Mouse (Mus musculus): ENCODE measurements around the gene Vangl1.

Vangl1 gene

DNA sequence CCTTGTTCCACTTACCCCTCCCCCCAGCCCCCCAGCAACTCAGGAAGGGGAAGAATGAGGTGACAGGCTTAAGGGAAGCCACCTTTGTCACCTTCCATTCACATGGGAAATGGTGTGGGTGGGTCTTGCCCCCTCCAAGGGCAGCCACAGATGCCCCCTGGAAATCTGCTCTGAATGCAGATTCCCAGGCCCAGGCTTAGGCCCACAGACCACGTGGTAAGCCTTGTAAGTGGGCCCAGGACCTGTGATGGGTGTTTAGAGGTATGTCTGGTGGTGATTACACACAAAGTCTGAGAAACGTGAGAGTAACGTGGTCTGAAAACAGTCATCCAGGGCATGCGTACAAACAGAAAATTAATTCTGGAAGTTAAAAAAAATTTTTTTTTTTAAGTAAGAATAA lies 39.6 kb downstream of the Vangl1 start:
- TF ChIP-seq GATA4 (IDR thresholded peaks at IDR 0.05; ENCODE audit: insufficient replicate concordance, low read length), result no peak

GRCm38 (mm10) chr3:102159423-102160325 lies 44.8 kb downstream of the Vangl1 start:
- no peak for TF ChIP-seq GATA4 (IDR thresholded peaks at IDR 0.05; ENCODE audit: insufficient replicate concordance, low read length)

- no peak for TF ChIP-seq GATA4 (IDR thresholded peaks at IDR 0.05; ENCODE audit: insufficient replicate concordance, low read length)
Measured at GRCm38 (mm10) chr3:102158759-102159422, 45.6 kb downstream of the Vangl1 start.

DNA sequence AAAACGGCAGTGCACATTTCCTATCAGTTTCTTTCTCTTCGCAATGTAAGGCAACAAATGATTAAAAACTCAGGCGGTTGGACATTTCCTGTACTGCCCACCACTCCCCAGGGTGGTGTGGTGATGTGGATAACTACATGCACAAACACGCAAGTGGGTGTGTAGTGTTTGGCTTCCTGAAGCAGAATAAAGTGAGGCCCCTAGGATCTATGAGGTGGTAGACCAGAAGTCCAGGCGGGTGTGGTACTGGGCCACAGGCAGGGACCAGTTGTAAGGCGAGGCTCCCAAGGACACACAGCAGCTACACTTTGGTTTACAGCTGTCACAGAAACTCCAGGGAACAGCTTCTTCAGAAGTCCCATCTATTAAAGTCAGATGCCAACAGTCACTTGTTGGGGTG lies 46.8 kb downstream of the Vangl1 start:
- no peak for TF ChIP-seq GATA4 (IDR thresholded peaks at IDR 0.05; ENCODE audit: insufficient replicate concordance, low read length)

DNA sequence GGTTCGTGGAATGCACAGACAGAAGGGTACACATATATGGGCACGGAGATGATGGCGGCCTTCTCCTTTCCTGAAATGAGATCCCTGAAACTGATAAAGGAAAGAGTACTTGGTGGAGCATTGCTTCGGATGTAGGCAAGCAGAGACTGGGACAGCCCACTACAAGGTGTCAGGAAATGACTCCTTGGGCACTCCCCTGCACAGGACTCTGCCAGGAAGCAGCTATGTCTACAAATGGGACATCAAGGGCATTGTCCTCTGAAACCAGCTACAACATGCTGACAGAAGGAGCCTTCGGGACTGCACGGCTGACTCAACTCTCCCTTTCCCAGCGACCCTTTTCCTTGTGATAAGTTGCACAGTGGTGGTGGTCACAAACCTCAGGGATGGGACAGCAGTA lies 47.8 kb downstream of the Vangl1 start:
- TF ChIP-seq GATA4 (IDR thresholded peaks at IDR 0.05; ENCODE audit: insufficient replicate concordance, low read length), result no peak

GRCm38 (mm10) chr3:102154107-102154506 lies 50.4 kb downstream of the Vangl1 start:
- TF ChIP-seq GATA4 (IDR thresholded peaks at IDR 0.05; ENCODE audit: insufficient replicate concordance, low read length), result no peak

DNA sequence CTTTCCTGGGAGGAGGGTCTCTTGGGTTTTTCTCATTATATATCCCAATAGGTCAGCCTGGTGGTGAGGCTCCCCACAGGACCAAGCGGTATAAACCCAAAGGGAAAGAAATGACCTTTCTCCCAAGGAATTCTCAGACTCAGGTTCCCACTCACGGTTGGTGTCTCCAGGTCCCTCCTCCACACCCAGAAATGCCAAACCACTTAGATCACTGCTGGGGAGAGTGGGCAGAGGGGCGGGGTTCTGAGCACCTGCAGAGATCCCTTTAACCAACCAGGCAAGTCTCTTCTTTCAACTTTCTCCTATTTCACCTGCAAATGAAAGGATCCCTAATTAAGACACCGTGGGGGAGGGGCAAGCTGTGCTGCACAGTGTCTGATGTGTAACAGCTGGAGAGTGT lies 51.6 kb downstream of the Vangl1 start:
- no peak for TF ChIP-seq GATA4 (IDR thresholded peaks at IDR 0.05; ENCODE audit: insufficient replicate concordance, low read length)

DNA sequence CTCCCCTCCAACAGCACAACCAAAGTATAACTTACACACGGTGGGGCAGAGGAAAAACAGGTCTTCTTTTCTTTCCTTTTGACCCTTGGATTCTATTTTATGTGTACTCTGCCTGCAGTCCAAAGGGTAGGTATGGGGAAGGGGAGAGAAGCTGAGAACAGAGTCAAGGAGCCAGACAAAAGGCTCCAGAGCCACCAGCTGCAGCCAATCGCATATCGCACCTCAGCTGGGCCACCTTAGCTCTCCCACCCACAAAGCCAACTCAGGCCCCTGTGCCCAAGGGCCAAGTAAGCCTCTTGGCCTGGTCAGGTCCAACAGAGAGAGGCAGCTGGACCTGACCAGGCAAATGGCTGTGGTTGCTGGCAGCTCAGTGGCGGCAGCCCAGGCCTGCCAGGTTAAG lies 52.0 kb downstream of the Vangl1 start:
- no peak for TF ChIP-seq GATA4 (IDR thresholded peaks at IDR 0.05; ENCODE audit: insufficient replicate concordance, low read length)

GRCm38 (mm10) chr3:102151850-102152249 lies 52.6 kb downstream of the Vangl1 start:
- no peak for TF ChIP-seq GATA4 (IDR thresholded peaks at IDR 0.05; ENCODE audit: insufficient replicate concordance, low read length)

DNA sequence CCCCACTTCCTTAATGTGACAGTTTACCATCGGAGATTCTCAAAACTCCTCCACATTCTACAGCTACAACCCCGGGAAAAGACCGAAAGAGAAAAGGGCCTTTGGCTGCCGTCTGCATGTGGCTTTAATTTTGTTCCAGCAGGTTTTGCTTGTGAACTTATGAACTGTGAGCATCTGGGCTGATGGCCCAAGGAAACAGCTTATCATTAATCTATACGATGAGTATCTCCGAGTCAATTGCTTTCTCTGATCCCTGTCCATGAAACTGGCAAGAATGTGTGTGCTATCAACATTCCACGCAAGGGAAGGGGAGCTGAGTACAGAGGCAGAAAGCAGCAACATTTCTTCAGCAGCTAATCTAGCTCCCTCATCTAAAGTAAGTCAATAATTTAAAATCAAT lies 54.6 kb downstream of the Vangl1 start:
- TF ChIP-seq GATA4 (IDR thresholded peaks at IDR 0.05; ENCODE audit: insufficient replicate concordance, low read length), result no peak

DNA sequence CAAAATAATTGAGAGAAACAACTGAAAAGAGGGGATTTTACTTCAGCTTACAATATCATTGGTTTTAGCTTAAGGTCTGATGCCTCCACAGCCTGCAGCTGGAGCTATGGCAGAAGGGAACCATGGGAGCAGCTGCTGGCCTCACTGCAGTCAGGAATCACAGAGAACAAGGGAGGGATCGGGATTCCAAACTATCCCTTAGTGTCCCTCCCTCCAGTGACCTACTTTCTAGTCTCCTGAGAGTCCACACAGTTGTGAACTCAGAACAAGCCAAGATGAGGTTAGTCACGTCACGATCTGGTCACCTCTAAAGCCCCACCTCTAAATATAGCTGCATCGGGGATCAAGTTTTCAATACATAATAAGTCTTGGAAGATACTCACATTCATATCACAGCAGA lies 57.3 kb downstream of the Vangl1 start:
- no peak for TF ChIP-seq GATA4 (IDR thresholded peaks at IDR 0.05; ENCODE audit: insufficient replicate concordance, low read length)

DNA sequence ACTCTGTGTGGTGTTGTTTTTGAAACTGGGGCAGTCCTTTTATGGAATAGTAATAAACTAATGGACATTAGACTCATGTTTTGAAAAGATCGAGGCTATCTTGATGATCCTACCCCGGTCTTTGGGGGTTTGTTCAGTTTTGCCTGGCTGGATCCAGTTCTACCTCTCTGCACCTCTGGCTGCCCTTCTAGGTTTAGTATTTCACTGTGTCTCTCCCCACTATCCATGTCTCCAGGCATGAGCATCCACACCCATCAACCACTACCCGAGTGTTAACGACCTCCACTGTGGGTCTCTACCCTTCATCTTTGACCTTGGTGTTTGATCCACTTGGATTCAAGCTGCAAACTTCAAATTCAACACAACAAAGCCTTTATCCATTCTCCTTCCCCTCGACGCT lies 58.1 kb downstream of the Vangl1 start:
- no peak for TF ChIP-seq GATA4 (IDR thresholded peaks at IDR 0.05; ENCODE audit: insufficient replicate concordance, low read length)

DNA sequence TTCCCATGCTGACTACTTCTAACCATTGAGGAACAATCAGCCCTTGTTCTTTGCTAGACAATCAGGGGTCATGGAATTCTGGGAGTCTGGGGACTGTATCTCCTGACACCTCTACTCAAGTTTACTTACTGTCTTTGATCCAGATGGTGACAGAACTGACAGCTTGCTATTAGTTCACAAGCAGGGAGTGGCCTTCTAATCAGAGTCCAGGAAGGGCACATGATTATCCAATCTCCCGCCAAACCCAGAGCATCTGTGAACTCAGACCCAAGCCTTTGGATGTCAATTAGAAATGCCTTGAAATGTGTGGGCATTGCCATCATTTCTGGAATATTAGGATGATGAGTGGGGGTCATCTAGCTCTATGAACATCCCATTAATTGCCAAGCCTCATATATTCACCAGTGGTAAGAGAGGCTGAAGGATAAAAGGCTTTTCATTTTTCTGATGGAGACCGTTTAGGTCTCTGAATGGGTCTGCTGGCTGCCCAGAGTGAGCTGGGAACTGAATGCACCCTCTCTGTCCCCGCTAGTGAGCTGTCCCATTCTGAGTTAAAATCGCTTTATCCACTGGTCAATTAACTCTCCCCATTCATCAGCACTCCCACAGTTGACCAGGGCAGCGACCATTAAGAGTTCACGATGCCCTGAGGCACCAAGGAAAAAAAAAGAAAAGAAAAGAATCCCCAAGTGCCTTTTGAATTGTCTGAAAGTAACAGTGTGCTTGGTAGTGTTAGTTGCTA lies 58.7 kb downstream of the Vangl1 start:
- TF ChIP-seq GATA4 (IDR thresholded peaks at IDR 0.05; ENCODE audit: insufficient replicate concordance, low read length), result no peak

DNA sequence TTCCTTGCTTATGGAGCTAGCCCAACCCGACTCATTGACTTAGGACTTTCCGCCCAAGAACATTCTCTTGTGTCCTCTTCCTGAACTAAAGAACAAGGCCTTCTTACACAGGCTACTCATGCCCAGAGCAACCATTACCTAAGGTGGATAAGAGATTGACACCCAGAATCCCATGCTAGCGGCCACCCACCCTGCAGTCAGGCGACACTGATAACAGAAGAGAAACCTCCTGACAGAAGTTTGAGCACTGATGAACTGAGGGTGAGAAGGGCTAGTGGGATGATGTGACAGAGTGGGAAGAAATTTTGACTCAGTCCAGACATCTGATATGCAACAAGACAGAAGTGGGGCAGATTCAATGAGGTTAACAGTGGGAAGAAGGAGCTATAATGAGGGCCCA lies 60.1 kb downstream of the Vangl1 start:
- no peak for TF ChIP-seq GATA4 (IDR thresholded peaks at IDR 0.05; ENCODE audit: insufficient replicate concordance, low read length)

GRCm38 (mm10) chr3:102143536-102143935 lies 61.0 kb downstream of the Vangl1 start:
- no peak for TF ChIP-seq GATA4 (IDR thresholded peaks at IDR 0.05; ENCODE audit: insufficient replicate concordance, low read length)

DNA sequence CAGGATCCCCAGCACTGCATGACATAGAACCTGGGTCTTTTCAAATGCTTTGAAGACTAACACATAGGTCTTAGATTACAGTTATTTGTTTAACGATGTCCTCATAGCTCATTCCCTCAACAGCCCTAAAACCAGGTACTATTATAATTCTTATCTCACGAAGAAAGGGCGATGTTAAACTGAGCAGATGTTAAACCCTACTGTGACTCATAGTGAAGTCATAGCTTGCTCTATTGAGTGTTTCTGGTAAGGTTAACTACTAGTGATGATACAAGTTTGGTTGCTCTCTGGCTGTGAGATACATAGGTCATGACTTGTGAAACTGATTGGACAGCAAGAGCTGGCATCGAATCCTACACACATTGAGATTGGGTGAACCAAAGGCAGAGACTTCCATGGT lies 61.5 kb downstream of the Vangl1 start:
- TF ChIP-seq GATA4 (IDR thresholded peaks at IDR 0.05; ENCODE audit: insufficient replicate concordance, low read length), result no peak

All from liver, adult (tissue).